Mouse (Mus musculus) ES-E14 (cell line): ENCODE results near the gene Gm35549.

Experiments
- CHD2 ChIP-seq: IDR thresholded peaks from 2 replicates; pipeline ENCODE4 v1.6.1; 2014; ENCODE audit warnings: mild to moderate bottlenecking, low read depth, low read length, inconsistent platforms
- ZC3H11A ChIP-seq: IDR thresholded peaks from 2 replicates; pipeline ENCODE4 v1.6.1; 2012; ENCODE audit warnings: low read depth, mild to moderate bottlenecking, inconsistent platforms, low read length, borderline replicate concordance
- ZNF384 ChIP-seq: IDR thresholded peaks from 2 replicates; pipeline ENCODE4 v1.6.1; 2012; ENCODE audit warnings: low read depth, low read length, inconsistent platforms

- TF ChIP-seq ZC3H11A (no peak), CHD2 (no peak), ZNF384 (no peak)
Observed at GRCm38 (mm10) chr9:122855617-122856016, 11.8 kb upstream of the Gm35549 start.
